33 mouse cellular contexts compared by ENCODE assay signal in the genomic region with DNA sequence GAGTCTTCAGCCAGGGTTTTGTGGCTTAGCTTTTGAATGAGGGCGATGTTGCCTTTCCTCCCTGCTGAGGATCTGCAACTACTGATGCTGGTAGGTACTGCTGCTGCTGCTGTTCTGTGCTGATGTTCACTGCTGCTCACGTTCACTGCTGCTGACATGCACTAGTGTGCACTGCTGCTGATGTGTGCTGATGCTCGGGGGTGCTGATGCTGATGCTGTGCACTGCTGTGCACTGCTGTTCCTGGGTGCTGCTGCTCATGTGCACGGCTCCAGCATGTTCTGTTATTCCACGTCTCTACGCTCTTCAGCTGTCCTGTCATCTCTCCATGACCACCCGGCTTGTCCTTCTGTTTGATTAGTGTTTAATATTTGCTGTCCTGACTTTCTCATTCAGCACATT. TPM values are rescaled to one million over a fixed set of nuclear protein-coding genes. Genes with fewer than 3 reads are reported as not detected.
"Had no signal": no experiment of that assay in that cellular context is flagged by ENCODE, and none has a peak within 500 bp of the region (broad histone marks: within the 10 kb centered on the region; RNA-seq: fewer than 3 reads in every experiment).

No protein-coding gene starts in this region.

- H3K4me3 ChIP-seq: embryonic facial prominence, embryonic 10.5 days; embryonic facial prominence, embryonic 12.5 days; embryonic facial prominence, embryonic 13.5 days; embryonic facial prominence, embryonic 15.5 days; erythroblast, embryonic 14.5 days; forebrain, embryonic 10.5 days; forebrain, embryonic 12.5 days; forebrain, embryonic 13.5 days; forebrain, embryonic 15.5 days; gastrocnemius, adult 2 months had no signal

- H3K9me3 ChIP-seq: embryonic facial prominence, embryonic 10.5 days; embryonic facial prominence, embryonic 12.5 days; embryonic facial prominence, embryonic 13.5 days; embryonic facial prominence, embryonic 15.5 days; forebrain, embryonic 10.5 days; forebrain, embryonic 12.5 days; forebrain, embryonic 13.5 days; forebrain, embryonic 15.5 days had no signal

- H3K27ac ChIP-seq: embryonic facial prominence, embryonic 10.5 days; embryonic facial prominence, embryonic 12.5 days; embryonic facial prominence, embryonic 13.5 days; embryonic facial prominence, embryonic 15.5 days; forebrain, embryonic 10.5 days; forebrain, embryonic 12.5 days; forebrain, embryonic 13.5 days; forebrain, embryonic 15.5 days; gastrocnemius, adult 2 months had no signal

- H3K36me3 ChIP-seq: embryonic facial prominence, embryonic 10.5 days; embryonic facial prominence, embryonic 12.5 days; embryonic facial prominence, embryonic 13.5 days; embryonic facial prominence, embryonic 15.5 days; forebrain, embryonic 10.5 days; forebrain, embryonic 12.5 days; forebrain, embryonic 15.5 days had no signal

- H3K9ac ChIP-seq: embryonic facial prominence, embryonic 12.5 days; embryonic facial prominence, embryonic 13.5 days; embryonic facial prominence, embryonic 15.5 days; forebrain, embryonic 12.5 days; forebrain, embryonic 13.5 days; forebrain, embryonic 15.5 days; forebrain, postnatal 0 days had no signal

- ATAC-seq: forebrain, embryonic 13.5 days; forebrain, embryonic 14.5 days; forebrain, embryonic 15.5 days; forebrain, embryonic 16.5 days; forebrain, postnatal 0 days had no signal

- H3K27me3 ChIP-seq: embryonic facial prominence, embryonic 12.5 days; embryonic facial prominence, embryonic 13.5 days; embryonic facial prominence, embryonic 15.5 days; forebrain, embryonic 12.5 days; forebrain, embryonic 13.5 days; forebrain, embryonic 15.5 days had no signal

- DNase-seq: cerebellum, adult 8-10 months; cerebellum, adult 9-10 months; cerebellum, adult 9-11 months; cerebellum, postnatal 10 days; cerebellum, postnatal 14 days; cerebellum, postnatal 25 days; cerebellum, postnatal 36 days; embryo, embryonic 11 days; forebrain, postnatal 0 days; gastrocnemius, adult 2 months; gastrocnemius, postnatal 10 days; gastrocnemius, postnatal 14 days; gastrocnemius, postnatal 25 days; gastrocnemius, postnatal 36 days; heart, adult 18-20 months had no signal

- H3K4me1 ChIP-seq: embryonic facial prominence, embryonic 10.5 days; embryonic facial prominence, embryonic 12.5 days; embryonic facial prominence, embryonic 13.5 days; embryonic facial prominence, embryonic 15.5 days; forebrain, embryonic 10.5 days; forebrain, embryonic 12.5 days; forebrain, embryonic 13.5 days; forebrain, embryonic 15.5 days had no signal

RNA-seq across cellular contexts. Expression of gene Il18rap, which starts 7.8 kb away (rescaled TPM):
- total RNA-seq: gastrocnemius, adult 18-20 months; gastrocnemius, adult 2 months; gastrocnemius, adult 8-10 months; gastrocnemius, postnatal 25 days; gastrocnemius, postnatal 36 days had no signal

RNA-seq across cellular contexts. Expression of gene Slc9a4, which starts 57.0 kb away (rescaled TPM):
- total RNA-seq: common myeloid progenitor, adult 5-6 weeks; granulocyte monocyte progenitor cell, adult 5-6 weeks had no signal
- polyA plus RNA-seq: embryonic facial prominence, embryonic 10.5 days; embryonic facial prominence, embryonic 11.5 days; embryonic facial prominence, embryonic 12.5 days; embryonic facial prominence, embryonic 13.5 days; erythroblast, embryonic 14.5 days; forebrain, embryonic 10.5 days; forebrain, embryonic 11.5 days; forebrain, embryonic 12.5 days; forebrain, embryonic 13.5 days; forebrain, embryonic 14.5 days; forebrain, embryonic 15.5 days had no signal

RNA-seq across cellular contexts. Expression of gene Il18r1, which starts 57.6 kb away (rescaled TPM):
- total RNA-seq: forebrain, postnatal 0 days; gastrocnemius, adult 18-20 months; gastrocnemius, postnatal 14 days; gastrocnemius, postnatal 25 days; gastrocnemius, postnatal 36 days had no signal
- polyA plus RNA-seq: cortical plate, adult 2 months; embryonic facial prominence, embryonic 10.5 days; embryonic facial prominence, embryonic 11.5 days; embryonic facial prominence, embryonic 12.5 days; embryonic facial prominence, embryonic 13.5 days; erythroblast, embryonic 14.5 days; forebrain, embryonic 10.5 days; forebrain, embryonic 11.5 days; forebrain, embryonic 12.5 days; forebrain, embryonic 13.5 days; forebrain, embryonic 14.5 days; forebrain, embryonic 15.5 days; forebrain, embryonic 16.5 days; forebrain, postnatal 0 days had no signal
